Mouse (Mus musculus) cerebellum, adult 9-10 months (tissue): ENCODE measurements at regions not wholly inside any gene's neighbourhood (a gene's known extent, or its start where the extent isn't known, plus 50 kb on each side); places are given as distances from the start of the nearest gene placed in this dataset.

Experiments used
- DNase-seq: peaks from one replicate; pipeline ENCODE4 v3.0.0; 2022

DNA sequence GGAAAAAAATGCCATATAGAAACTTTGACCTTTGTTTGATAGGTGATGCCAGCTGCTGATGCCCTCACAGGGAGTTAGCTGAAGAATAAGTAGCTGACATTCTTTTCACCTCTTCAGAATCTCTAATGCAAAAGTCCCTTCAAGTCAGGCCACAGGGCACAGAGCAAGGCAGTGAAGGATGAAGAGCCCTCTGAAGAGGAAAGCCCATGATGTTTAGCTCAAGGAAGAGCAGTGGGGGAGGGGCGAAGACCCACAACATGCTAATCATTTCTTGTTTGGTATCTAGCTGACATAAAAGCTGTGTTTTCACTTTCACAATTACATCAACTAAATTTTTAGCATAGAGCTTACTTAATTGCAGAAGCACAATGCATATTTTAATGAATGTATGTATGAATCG lies 1108.4 kb downstream of the Trim52 start:
- no peak for DNase-seq

GRCm38 (mm10) chr14:107264182-107264581 lies 1158.2 kb downstream of the Trim52 start:
- DNase-seq: no peak

DNA sequence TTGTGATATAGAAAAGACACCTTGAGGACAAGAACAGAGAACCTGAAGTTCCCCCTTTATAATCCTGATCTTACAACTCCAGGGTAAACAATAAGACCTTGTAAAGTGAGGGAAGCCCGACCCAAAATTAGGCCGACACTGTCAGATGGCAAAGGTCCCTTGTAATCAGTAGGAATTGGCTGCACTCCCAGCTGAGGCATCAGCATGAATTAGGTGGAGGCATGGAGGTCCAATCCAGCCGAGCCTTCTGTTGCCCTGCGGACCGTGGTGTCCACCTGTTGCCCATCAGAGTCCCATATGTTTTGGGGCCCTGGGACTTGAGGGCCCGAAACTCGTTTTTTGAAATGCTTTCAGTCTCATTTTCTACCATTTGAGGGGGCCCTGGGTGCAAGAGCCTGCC lies 1174.3 kb downstream of the Trim52 start:
- peak; percentile 12 for DNase-seq

DNA sequence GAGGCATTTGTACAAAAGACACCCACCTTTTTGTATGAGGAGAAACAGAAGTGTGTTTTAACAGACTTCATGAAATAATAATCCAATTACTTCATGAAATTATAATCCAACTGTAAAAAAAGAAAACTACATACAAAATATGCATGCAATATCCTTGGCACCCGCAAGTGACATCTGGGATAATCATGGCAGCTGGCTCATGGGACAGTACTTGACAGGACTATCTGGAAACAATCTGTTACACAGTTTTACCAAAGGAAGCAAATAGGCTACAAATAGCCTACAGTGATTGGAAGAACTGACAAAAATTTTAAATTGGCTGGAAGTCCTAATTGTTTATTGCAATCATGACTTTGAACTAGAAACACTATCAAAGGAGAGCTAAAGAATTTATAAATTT lies 1223.3 kb downstream of the Trim52 start:
- no peak for DNase-seq

GRCm38 (mm10) chr14:107340205-107340604 lies 1234.2 kb downstream of the Trim52 start:
- peak; percentile 46 for DNase-seq

GRCm38 (mm10) chr14:107362788-107363187 lies 1256.8 kb downstream of the Trim52 start:
- no peak for DNase-seq
